In the genomic region with DNA sequence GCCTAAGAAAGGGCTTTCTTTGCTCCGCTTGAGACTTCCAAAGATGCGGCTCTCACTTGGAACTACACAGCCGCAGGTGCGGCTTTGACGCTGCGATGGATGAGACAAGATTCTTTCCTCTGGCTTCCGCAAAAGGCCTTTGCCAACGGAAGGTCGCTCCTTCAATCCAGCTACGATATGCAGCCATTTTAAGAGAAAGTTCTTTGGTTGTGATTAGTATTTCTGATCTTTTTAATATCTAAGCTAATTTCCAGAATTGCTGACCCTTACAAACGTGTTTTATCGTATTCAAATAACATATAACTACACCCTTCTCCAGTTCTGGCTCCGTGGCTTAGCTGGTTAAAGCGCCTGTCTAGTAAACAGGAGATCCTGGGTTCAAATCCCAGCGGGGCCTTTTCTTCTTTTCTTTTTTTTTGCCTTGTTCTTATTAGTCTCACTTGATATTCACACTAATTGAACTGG, we compare ENCODE assay signal across 1 mouse cellular context.
TF ChIP-seq lines count a peak whose summit lies in the region.

No protein-coding gene starts in this region.

TF ChIP-seq in MEL, 35 proteins besides CTCF, POLR2A, EP300 and RAD21:
- TF ChIP-seq TBP (IDR thresholded peaks at IDR 0.05; ENCODE audit: low read depth, low read length) (peak; percentile 100), ELF1 (IDR thresholded peaks at IDR 0.05; ENCODE audit: low read depth, low read length) (peak; percentile 56; the same call in 1 of the 2 replicates), KAT2A (conservative IDR thresholded peaks at IDR 0.05; ENCODE audit: low read depth, low read length) (no peak), ZNF384 (IDR thresholded peaks at IDR 0.05; ENCODE audit: low read depth, low read length) (0 out of 2 replicates have a peak, but pooled peaks have one; percentile 37), TAL1 (IDR thresholded peaks at IDR 0.05; ENCODE audit: low read length) (no peak), MAFK (IDR thresholded peaks at IDR 0.05; ENCODE audit: borderline replicate concordance, low read depth, low read length) (peak; percentile 99)
